Mouse (Mus musculus) adrenal gland, postnatal 14 days (tissue): ENCODE results near the gene Gadd45gip1. TPM values are rescaled to one million over a fixed set of nuclear protein-coding genes. Genes with fewer than 3 reads are reported as not detected.

ENCODE experiments used
- DNase-seq: peaks from one replicate; pipeline ENCODE4 v3.0.0; 2021; ENCODE audit warnings: mixed read lengths
- microRNA-seq, 2 experiments: library from miRNA; unstranded; fragments of <30 nt; microRNA quantifications; one replicate each; pipeline ENCODE4 v1.2.0; 2021
- total RNA-seq: library from RNA; stranded (reverse); gene quantifications from 2 replicates; pipeline ENCODE4 v1.2.3, GENCODE M21; 2021

Gadd45gip1 gene
- total RNA-seq, 1 experiment from 2014 or later, result 44.4 TPM

GRCm38 (mm10) chr8:84847684-84848435 is 16.5 kb downstream of the Gadd45gip1 start:
- DNase-seq, result no peak

- DNase-seq, result no peak
Measured at GRCm38 (mm10) chr8:84856434-84856833, 25.1 kb downstream of the Gadd45gip1 start.

DNA sequence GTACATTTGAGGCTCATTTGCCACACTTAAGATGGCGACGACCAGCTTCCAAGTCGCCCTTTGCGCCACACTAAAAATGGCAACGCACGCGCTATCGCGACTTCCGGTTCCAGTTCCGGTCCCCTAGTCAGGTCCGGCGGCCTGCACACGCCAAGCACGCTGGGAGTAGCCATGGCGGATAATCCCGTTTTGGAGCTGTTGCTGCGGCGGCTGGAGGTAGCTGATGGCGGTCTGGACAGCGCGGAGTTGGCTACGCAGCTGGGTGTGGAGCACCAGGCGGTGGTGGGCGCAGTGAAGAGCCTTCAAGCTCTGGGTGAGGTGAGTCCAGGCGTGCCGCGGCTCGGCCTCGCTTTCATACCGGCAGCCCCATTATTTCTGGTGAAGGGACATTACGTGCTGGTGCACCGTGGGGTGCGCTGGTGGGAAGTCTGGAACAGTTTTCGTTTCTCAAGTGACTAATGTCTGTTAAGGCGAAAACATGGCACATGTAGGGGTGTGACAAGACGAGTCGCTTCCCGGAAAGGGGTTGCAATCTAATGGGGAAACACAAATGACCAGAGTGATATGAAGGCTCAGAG is 25.6 kb downstream of the Gadd45gip1 start, which contains the start of gene Farsa:
Farsa (plus strand) TSS at position 126 of the 578 bp plus-strand sequence.
- peak; percentile 96 for DNase-seq

- DNase-seq, result peak; percentile 93
Measured at GRCm38 (mm10) chr8:84871376-84872308, 40.3 kb downstream of the Gadd45gip1 start, which contains the start of gene Syce2. Gene Syce2 (plus strand): TSS chr8:84872111.

- peak; percentile 76 for DNase-seq
Measured at GRCm38 (mm10) chr8:84872309-84872965, 41.1 kb downstream of the Gadd45gip1 start.

GRCm38 (mm10) chr8:84873016-84873415 is 41.7 kb downstream of the Gadd45gip1 start:
- DNase-seq, result no peak

DNA sequence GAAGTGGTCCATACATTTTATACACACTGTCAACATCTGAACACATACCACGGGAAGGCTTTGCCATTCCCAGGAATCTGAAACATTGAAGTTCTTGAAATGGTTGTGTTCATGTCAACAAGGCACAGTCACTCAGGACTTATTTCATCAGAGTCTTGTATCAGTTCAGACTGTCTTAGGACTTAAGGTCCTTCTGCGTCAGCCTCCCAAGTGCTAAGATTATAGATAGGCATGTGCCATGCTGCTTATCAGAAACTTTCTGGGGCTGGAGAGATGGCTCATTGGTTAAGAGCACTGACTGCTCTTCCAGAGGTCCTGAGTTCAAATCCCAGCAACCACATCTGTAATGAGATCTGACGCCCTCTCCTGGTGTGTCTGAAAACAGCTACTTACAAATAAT is 43.0 kb downstream of the Gadd45gip1 start:
- no peak for DNase-seq

DNA sequence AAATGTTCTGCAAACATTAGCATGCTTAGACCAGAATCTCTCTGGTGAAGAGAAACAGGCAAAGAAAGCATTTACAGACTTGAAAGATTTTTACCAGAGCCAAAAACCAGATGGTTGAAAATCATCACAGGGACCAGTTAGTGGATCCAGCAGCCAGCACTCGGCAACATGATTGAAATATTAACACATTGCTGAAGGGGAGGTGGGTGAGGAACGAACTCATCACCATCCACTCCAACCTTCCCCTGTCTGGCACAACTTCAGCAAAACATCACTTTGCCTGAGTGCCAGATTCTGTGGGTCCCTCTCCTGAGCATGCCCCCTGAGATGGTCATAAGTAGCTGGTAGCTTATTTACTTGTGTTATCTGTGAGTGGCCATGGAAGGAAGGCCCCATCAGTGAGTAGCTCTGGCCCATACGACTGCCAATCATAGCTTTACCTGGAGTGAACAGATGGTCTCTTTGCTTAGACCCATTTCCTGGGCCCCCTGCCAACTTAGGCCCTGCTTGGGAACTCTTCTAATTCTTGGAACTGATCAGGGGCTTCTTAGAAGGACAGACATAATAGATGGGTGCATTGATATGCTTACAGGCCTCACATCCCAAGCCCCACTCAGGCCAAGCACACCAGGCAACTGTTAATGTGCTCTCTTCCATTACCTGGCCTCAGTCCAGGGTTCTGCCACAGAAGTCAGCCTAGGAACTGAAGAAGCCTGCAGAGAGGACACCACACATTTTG is 46.1 kb downstream of the Gadd45gip1 start:
- DNase-seq, result no peak

DNA sequence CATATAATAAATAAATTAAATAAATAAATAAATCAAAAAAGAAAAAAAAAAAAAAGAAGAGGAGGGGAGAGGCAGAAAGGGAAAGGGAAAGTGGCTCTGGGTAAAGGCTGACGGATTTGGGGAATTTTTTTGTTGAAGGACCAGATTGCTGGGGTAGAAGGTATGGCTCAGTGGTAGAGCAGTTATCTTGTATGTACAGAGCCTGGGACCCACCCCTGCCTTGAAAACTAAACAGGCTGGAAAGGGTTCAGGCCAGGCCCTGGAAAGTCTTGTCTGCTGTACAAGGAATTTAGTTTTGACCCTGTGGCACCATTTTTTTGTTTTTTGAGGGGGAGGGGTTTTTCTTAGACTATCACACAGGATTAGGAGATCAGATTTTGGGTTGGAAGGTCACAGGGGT is 47.6 kb downstream of the Gadd45gip1 start:
- no peak for DNase-seq

- DNase-seq, result no peak
Measured at GRCm38 (mm10) chr8:84884728-84885127, 53.4 kb downstream of the Gadd45gip1 start.

Small RNAs within 50 kb of the gene (microRNA-seq; reads per million reads assigned to microRNA genes)
- gene Mir7069, result 2.6 to 3.4 reads per million in 2 experiments

Other genes with a start within 250 kb of the Gadd45gip1 start
- 45.5 and 55.7 TPM in 2 replicates for gene Ier2, start 168.7 kb upstream of the Gadd45gip1 start, total RNA-seq
- 62.2 and 67.9 TPM in 2 replicates for gene Trmt1, start 145.2 kb upstream of the Gadd45gip1 start, total RNA-seq
- gene Nacc1, start 143.7 kb upstream of the Gadd45gip1 start, total RNA-seq, result 68.3 and 68.8 TPM in 2 replicates
- 4.2 and 9.4 TPM in 2 replicates for gene Lyl1, start 130.1 kb upstream of the Gadd45gip1 start, total RNA-seq
- gene G430095P16Rik, start 108.5 kb upstream of the Gadd45gip1 start, total RNA-seq, result 0.52 and 0.90 TPM in 2 replicates
- gene Nfix, start 31.2 kb upstream of the Gadd45gip1 start, total RNA-seq, result 124 and 125 TPM in 2 replicates
- 7.1 and 7.4 TPM in 2 replicates for gene Dand5, start 8.7 kb upstream of the Gadd45gip1 start, total RNA-seq
- 108 TPM in 2 replicates for gene Rad23a, start 9.1 kb downstream of the Gadd45gip1 start, total RNA-seq
- 521 and 554 TPM in 2 replicates for gene Calr, start 15.4 kb downstream of the Gadd45gip1 start, total RNA-seq
- gene Farsa, start 25.5 kb downstream of the Gadd45gip1 start, total RNA-seq, result 55.2 and 63.4 TPM in 2 replicates
- 17.4 and 17.6 TPM in 2 replicates for gene Syce2, start 40.6 kb downstream of the Gadd45gip1 start, total RNA-seq
- gene Gcdh, start 62.4 kb downstream of the Gadd45gip1 start, total RNA-seq, result 55.4 and 84.8 TPM in 2 replicates
- gene Klf1, start 70.4 kb downstream of the Gadd45gip1 start, total RNA-seq, result 0.56 and 5.1 TPM in 2 replicates
- gene Dnase2a, start 77.0 kb downstream of the Gadd45gip1 start, total RNA-seq, result 8.3 and 11.0 TPM in 2 replicates
- 1.2 and 3.1 TPM in 2 replicates for gene Mast1, start 105.8 kb downstream of the Gadd45gip1 start, total RNA-seq
- gene Rtbdn, start 115.5 kb downstream of the Gadd45gip1 start, total RNA-seq, result not detected in 2 replicates
- gene Gm49661, start 137.9 kb downstream of the Gadd45gip1 start, total RNA-seq, result 2.1 TPM in 1 of 2 replicates, not detected in the other
- 532 and 572 TPM in 2 replicates for gene Prdx2, start 138.1 kb downstream of the Gadd45gip1 start, total RNA-seq
- 88.3 and 96.4 TPM in 2 replicates for gene Rnaseh2a, start 138.2 kb downstream of the Gadd45gip1 start, total RNA-seq
- gene Junb, start 147.2 kb downstream of the Gadd45gip1 start, total RNA-seq, result 58.3 and 211 TPM in 2 replicates
- gene Hook2, start 159.1 kb downstream of the Gadd45gip1 start, total RNA-seq, result 5.8 and 6.9 TPM in 2 replicates
- gene Best2, start 183.0 kb downstream of the Gadd45gip1 start, total RNA-seq, result not detected in 2 replicates
- 91.4 and 94.7 TPM in 2 replicates for gene Asna1, start 193.8 kb downstream of the Gadd45gip1 start, total RNA-seq
- gene Trir, start 195.3 kb downstream of the Gadd45gip1 start, total RNA-seq, result 154 and 161 TPM in 2 replicates
- gene Tnpo2, start 205.4 kb downstream of the Gadd45gip1 start, total RNA-seq, result 65.9 and 67.8 TPM in 2 replicates
- gene Fbxw9, start 228.5 kb downstream of the Gadd45gip1 start, total RNA-seq, result 18.0 and 18.4 TPM in 2 replicates
- not detected in 2 replicates for gene Gm5741, start 236.5 kb downstream of the Gadd45gip1 start, total RNA-seq
- gene Dhps, start 240.2 kb downstream of the Gadd45gip1 start, total RNA-seq, result 28.7 and 40.6 TPM in 2 replicates
- gene Wdr83os, start 249.2 kb downstream of the Gadd45gip1 start, total RNA-seq, result 68.3 and 70.3 TPM in 2 replicates
- 30.0 and 30.9 TPM in 2 replicates for gene Wdr83, start 249.8 kb downstream of the Gadd45gip1 start, total RNA-seq